Mouse (Mus musculus) intestine, postnatal 0 days (tissue): ENCODE results near the gene Pla2g4f. TPM values are rescaled to one million over a fixed set of nuclear protein-coding genes. Genes with fewer than 3 reads are reported as not detected.

Experiments used
- ATAC-seq: fragments of 200-750 bp; cut with Nextera tagmentation; 2 replicates; pipeline ENCODE4 v1.8.0; 2017; ENCODE audit warnings: mild to moderate bottlenecking, moderate TSS enrichment, moderate library complexity
- H3K27ac ChIP-seq: fragments of 300-500 bp; sonication (generic); 2 replicates; pipeline ENCODE4 v1.5.1; 2014; ENCODE audit warnings: mild to moderate bottlenecking, low read depth, low read length, moderate library complexity
- H3K27me3 ChIP-seq: fragments of 300-500 bp; sonication (generic); replicated peaks from 2 replicates; pipeline ENCODE4 v1.6.1; 2014; ENCODE audit warnings: low read length, mixed read lengths; ENCODE audit not compliant: control insufficient read depth, insufficient read depth
- H3K36me3 ChIP-seq: fragments of 300-500 bp; sonication (generic); 2 replicates; pipeline ENCODE4 v1.6.1; 2014; ENCODE audit warnings: mild to moderate bottlenecking, moderate library complexity; ENCODE audit not compliant: control insufficient read depth, insufficient read depth
- H3K4me1 ChIP-seq: fragments of 300-500 bp; sonication (generic); replicated peaks from 2 replicates; pipeline ENCODE4 v1.6.1; 2014; ENCODE audit warnings: antibody characterized with exemption, low read length, mixed read lengths; ENCODE audit not compliant: control insufficient read depth, insufficient read depth
- H3K4me2 ChIP-seq: fragments of 300-500 bp; sonication (generic); replicated peaks from 2 replicates; pipeline ENCODE4 v1.6.1; 2014; ENCODE audit warnings: low read depth, mild to moderate bottlenecking, moderate library complexity
- H3K4me3 ChIP-seq: fragments of 300-500 bp; sonication (generic); 2 replicates; pipeline ENCODE4 v1.5.1; 2014; ENCODE audit warnings: low read depth, low read length
- H3K9ac ChIP-seq: fragments of 300-500 bp; sonication (generic); 2 replicates; pipeline ENCODE4 v1.6.1; 2014; ENCODE audit warnings: mild to moderate bottlenecking, low read depth, low read length
- H3K9me3 ChIP-seq: fragments of 300-500 bp; sonication (generic); 2 replicates; pipeline ENCODE4 v1.6.1; 2016; ENCODE audit warnings: mixed run types; ENCODE audit not compliant: control insufficient read depth
- CTCF ChIP-seq: sonication (generic); IDR thresholded peaks from 2 replicates; pipeline ENCODE4 v1.5.1; 2016; ENCODE audit warnings: low read depth, mild to moderate bottlenecking, control low read depth, antibody characterized with exemption, moderate library complexity
- WGBS: fragments of 180-500 bp; shearing (Covaris S2); extraction: QIAGEN DNeasy Blood & Tissue Kit; methylation state at CpG from one replicate; pipeline ENCODE4 v1.1.7; 2014; 5-methylcytosine and 5-hydroxymethylcytosine counted together
- polyA plus RNA-seq: library from polyadenylated mRNA; unstranded; fragments of >200 nt; fragmentation: Nextera tagmentation; extraction: Ambion mirVana; gene quantifications from 2 replicates; pipeline ENCODE4 v1.2.1, GENCODE M21; 2015

Pla2g4f gene
- polyA plus RNA-seq, 1 experiment from 2014 or later, result 1.8 TPM

- Histone ChIP-seq H3K27me3 (peaks cover 4% of the 10 kb centered on the region; the same call in 1 of the 2 replicates), H3K4me1 (no peaks in the 10 kb centered on the region), H3K36me3 (no peaks in the 10 kb centered on the region), H3K9me3 (no peaks in the 10 kb centered on the region), H3K9ac (no peak overlapping the region), H3K4me2 (no peak overlapping the region), H3K4me3 (no peak overlapping the region), H3K27ac (no peak overlapping the region)
- ATAC-seq, result no peak
- TF ChIP-seq CTCF, result peak; percentile 46
- WGBS, result 75% methylated on average over 6 of the region's 6 CpGs
Measured at GRCm38 (mm10) chr2:120265523-120265922, 48.4 kb downstream of the Pla2g4f start.

DNA sequence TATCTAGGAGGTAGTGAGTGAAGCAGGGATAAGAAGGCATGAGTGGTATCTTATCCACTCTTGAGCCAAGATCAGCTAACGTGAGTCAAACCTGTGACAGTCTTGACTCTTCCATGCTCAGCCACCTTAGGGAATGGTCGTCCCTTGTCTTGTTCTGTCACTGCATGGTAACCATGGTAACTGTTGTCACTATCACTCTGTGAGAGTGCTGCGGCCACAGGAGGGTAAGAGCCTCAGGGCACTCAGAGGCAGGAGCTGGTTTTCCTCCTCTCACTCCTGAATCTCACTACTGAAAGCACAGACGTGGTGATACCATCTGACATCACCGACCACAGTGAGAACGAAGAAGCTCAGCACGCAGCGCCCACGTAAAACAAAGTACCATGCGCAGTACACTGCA, 49.1 kb downstream of the Pla2g4f start:
- Histone ChIP-seq H3K27ac (no peak overlapping the region), H3K4me3 (no peak overlapping the region), H3K4me1 (no peaks in the 10 kb centered on the region), H3K27me3 (peaks cover 4% of the 10 kb centered on the region; the same call in 1 of the 2 replicates), H3K9me3 (no peaks in the 10 kb centered on the region), H3K4me2 (no peak overlapping the region), H3K9ac (no peak overlapping the region), H3K36me3 (no peaks in the 10 kb centered on the region)
- ATAC-seq, result no peak
- no peak for TF ChIP-seq CTCF
- WGBS, result 67% methylated on average over 10 of the region's 10 CpGs

DNA sequence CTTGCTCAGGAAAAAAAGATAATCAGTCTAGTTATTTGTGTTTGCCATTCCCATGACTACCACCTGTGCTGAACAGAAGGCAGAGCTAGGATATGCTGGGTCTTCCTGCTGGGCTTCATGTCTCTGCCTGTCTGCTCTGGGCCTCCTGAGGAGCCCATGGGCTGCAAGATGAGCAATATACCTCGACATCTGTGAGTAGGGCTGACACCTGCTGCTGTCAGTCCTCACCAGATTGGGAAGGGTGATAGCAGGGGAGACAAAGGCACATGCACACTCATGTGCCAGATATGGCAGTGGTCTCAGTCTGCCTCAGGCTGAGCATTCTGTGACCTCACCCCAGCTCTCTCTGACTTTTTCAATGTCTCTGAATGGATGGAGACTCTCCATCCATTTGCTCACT, 51.1 kb downstream of the Pla2g4f start:
- no peak for TF ChIP-seq CTCF
- no peak for ATAC-seq
- H3K9me3 ChIP-seq, result no peaks in the 10 kb centered on the region
- no peak overlapping the region for H3K9ac ChIP-seq
- no peaks in the 10 kb centered on the region for H3K4me1 ChIP-seq
- no peaks in the 10 kb centered on the region for H3K27me3 ChIP-seq
- no peak overlapping the region for H3K4me3 ChIP-seq
- no peak overlapping the region for H3K27ac ChIP-seq
- no peaks in the 10 kb centered on the region for H3K36me3 ChIP-seq
- WGBS, result 30% methylated on average over 1 of the region's 1 CpGs
- no peak overlapping the region for H3K4me2 ChIP-seq

- ATAC-seq, result no peak
- no peak for TF ChIP-seq CTCF
Measured at GRCm38 (mm10) chr2:120261346-120261745, 52.6 kb downstream of the Pla2g4f start.

DNA sequence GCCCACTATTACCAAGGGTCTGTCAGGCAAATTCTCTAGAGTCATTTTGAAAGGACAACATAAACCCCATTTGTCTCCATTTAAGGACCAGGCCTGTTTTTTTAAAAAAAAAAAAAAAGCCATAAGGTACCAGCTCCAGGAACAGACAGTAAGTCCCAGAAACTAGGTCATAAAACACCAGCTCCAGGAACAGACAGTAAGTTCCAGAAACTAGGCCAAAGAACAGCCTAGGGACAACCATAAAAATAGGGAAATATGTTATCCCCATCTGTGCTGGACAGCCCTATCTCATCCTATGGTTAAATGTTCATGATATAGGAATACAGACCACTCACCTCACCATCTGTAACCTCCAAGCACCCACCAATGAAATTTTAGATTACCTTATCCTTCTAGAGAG, 57.7 kb downstream of the Pla2g4f start:
- no peak for TF ChIP-seq CTCF
- Histone ChIP-seq H3K4me2 (no peak overlapping the region), H3K27ac (no peak overlapping the region), H3K4me3 (no peak overlapping the region), H3K9me3 (no peaks in the 10 kb centered on the region), H3K27me3 (no peaks in the 10 kb centered on the region), H3K9ac (no peak overlapping the region), H3K36me3 (no peaks in the 10 kb centered on the region), H3K4me1 (no peaks in the 10 kb centered on the region)
- ATAC-seq, result no peak

More at GRCm38 (mm10) chr2:120261346-120261745, 52.6 kb downstream of the Pla2g4f start:
- Histone ChIP-seq H3K36me3 (no peaks in the 10 kb centered on the region), H3K27me3 (no peaks in the 10 kb centered on the region), H3K4me1 (no peaks in the 10 kb centered on the region), H3K9ac (no peak overlapping the region), H3K27ac (no peak overlapping the region), H3K4me2 (no peak overlapping the region), H3K9me3 (no peaks in the 10 kb centered on the region), H3K4me3 (no peak overlapping the region)
- WGBS, result 62% methylated on average over 3 of the region's 3 CpGs

DNA sequence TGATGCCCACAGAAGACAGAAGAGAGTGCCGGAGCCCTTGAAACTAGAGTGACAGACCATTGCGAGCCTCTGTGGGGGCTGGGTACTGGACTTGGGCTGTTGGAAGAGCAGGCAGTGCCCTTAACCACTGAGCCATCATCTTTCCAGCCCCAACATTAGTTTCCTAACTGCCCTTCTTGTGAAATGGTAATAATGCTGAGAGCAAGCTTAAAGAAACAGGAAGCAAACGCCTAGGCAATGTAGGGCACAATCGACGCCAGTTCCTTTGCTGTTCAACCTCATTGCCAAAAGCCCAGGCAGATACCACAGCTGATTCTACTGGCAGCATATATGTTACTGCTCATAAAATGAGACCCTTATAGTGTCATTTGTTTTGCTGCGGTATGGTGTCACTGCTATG, 61.3 kb downstream of the Pla2g4f start:
- Histone ChIP-seq H3K27me3 (no peaks in the 10 kb centered on the region), H3K36me3 (no peaks in the 10 kb centered on the region), H3K4me3 (no peak overlapping the region), H3K9me3 (no peaks in the 10 kb centered on the region), H3K9ac (no peak overlapping the region), H3K4me1 (no peaks in the 10 kb centered on the region), H3K4me2 (no peak overlapping the region), H3K27ac (no peak overlapping the region)
- ATAC-seq, result no peak
- TF ChIP-seq CTCF, result no peak
- WGBS, result 85% methylated on average over 6 of the region's 6 CpGs

Other genes with a start within 250 kb of the Pla2g4f start
- 70.0 and 74.9 TPM in 2 replicates for gene Ehd4, start 159.6 kb downstream of the Pla2g4f start, polyA plus RNA-seq
- gene Pla2g4e, start 68.8 kb downstream of the Pla2g4f start, polyA plus RNA-seq, result 0.08 and 0.14 TPM in 2 replicates
- gene Pla2g4d, start 25.0 kb downstream of the Pla2g4f start, polyA plus RNA-seq, result 0.17 and 0.20 TPM in 2 replicates
- 12.8 and 14.0 TPM in 2 replicates for gene Vps39, start 39.0 kb upstream of the Pla2g4f start, polyA plus RNA-seq
- gene Ganc, start 89.7 kb upstream of the Pla2g4f start, polyA plus RNA-seq, result 9.0 and 11.1 TPM in 2 replicates
- gene Tmem87a, start 89.9 kb upstream of the Pla2g4f start, polyA plus RNA-seq, result 8.0 and 8.8 TPM in 2 replicates
- gene Capn3, start 141.9 kb upstream of the Pla2g4f start, polyA plus RNA-seq, result 0.55 and 0.61 TPM in 2 replicates
- 24.8 and 27.0 TPM in 2 replicates for gene Zfp106, start 249.7 kb upstream of the Pla2g4f start, polyA plus RNA-seq